Mouse (Mus musculus) kidney, postnatal 14 days (tissue): ENCODE data around the gene Cpped1.

Experiments used
- DNase-seq: peaks from one replicate; pipeline ENCODE4 v3.0.0; 2022; ENCODE audit warnings: mixed read lengths

The Cpped1 gene

GRCm38 (mm10) chr16:11757471-11757870, 151.8 kb downstream of the Cpped1 start:
- DNase-seq, result no peak

DNA sequence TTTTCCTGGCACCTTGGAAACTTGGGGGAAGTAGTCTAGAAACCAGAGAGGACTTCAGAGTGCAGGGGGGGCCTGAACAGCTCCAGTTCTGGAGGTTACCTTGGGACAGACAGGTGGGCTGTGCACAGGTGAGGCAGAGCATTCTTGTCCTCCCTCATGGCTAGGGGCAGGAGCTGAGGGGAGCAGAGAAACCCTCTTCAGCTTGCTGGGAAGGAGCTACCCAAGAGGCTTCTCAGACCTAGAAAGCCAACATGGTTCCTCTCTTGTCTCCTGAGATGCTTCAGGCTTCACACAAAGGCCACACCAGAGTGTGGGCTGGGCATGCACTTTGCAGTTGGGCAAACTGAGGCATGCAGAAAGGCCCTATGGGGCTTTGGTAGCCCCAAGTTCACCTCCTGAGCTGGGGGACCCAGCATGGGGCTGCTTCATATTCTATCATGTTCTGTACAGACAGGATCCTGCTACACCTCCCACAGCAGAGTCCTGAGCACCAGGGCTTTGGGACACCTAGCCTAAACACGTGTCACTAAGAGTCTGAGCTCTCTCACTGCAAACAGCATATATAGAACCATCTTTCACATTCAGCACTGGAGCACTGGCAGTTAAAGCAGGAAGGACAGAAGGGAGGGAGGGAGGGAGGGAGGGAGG, 152.5 kb downstream of the Cpped1 start:
- DNase-seq, result no peak

DNA sequence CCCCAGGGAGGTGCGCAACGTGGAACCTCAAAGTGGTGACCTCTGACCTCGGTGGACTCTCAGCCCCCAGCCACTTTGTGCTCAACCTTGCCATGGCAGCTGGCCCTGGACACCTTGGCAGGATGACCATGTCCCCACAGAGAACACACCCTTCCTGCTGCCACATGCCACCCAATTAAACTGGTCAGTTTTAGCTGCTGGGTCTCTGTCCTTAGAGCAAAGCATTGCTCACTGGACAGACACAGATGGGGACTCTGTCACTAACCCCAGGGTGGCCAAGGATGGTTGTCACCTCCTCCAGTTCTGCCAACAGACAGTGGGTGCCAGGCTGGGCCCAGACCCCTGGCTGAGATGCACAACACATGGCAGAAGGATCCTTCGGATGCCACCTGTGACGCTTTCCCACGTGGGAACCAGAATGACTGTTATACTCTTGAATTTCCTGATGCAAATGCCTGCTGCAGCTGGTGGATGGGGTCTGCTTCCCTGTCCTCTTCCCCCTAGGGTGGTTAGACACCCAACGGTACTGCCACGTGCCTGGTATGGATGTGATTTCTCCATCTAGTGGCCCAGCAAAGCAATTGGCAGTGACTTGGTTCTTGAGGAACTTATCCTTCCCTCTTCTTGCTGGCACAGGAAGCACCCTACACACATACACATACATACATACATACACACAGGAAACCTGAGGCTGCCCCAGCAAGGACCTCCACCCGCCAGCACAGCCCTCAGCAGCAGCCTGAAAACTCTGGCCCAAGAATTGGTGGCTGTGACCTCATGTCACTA, 153.8 kb downstream of the Cpped1 start:
- DNase-seq, result no peak

DNA sequence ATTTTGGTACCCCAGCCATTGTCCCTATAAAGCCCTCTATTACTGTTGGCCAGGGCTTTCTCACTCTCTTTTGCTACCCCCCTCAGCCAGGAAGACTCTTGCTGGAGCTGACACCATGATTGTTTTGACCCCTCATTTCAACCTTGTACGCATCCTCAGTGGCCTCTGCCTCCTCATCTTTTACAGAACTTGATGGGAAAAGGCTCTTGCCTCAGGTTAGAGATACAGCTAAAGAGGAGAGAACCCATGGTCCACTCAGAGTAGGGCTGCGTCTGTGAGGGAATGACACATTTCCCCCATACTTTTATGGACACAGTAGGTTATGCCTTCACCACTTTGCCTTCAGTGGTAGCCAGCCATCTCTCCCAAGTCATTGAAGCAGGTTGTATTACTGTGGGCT, 155.1 kb downstream of the Cpped1 start:
- no peak for DNase-seq
